Mouse (Mus musculus) 3T3-L1 (cell line): ENCODE measurements around the gene Map2k1.
"Not testable (repeated sequence)": the region's sequence is repeated elsewhere in the genome, so short reads cannot be mapped to it uniquely, and the experiment has no call there.

Experiments used
- DNase-seq: peaks from one replicate; pipeline ENCODE4 v3.0.0-alpha.2; 2015; ENCODE audit warnings: low read depth, low spot score

The Map2k1 gene

DNA sequence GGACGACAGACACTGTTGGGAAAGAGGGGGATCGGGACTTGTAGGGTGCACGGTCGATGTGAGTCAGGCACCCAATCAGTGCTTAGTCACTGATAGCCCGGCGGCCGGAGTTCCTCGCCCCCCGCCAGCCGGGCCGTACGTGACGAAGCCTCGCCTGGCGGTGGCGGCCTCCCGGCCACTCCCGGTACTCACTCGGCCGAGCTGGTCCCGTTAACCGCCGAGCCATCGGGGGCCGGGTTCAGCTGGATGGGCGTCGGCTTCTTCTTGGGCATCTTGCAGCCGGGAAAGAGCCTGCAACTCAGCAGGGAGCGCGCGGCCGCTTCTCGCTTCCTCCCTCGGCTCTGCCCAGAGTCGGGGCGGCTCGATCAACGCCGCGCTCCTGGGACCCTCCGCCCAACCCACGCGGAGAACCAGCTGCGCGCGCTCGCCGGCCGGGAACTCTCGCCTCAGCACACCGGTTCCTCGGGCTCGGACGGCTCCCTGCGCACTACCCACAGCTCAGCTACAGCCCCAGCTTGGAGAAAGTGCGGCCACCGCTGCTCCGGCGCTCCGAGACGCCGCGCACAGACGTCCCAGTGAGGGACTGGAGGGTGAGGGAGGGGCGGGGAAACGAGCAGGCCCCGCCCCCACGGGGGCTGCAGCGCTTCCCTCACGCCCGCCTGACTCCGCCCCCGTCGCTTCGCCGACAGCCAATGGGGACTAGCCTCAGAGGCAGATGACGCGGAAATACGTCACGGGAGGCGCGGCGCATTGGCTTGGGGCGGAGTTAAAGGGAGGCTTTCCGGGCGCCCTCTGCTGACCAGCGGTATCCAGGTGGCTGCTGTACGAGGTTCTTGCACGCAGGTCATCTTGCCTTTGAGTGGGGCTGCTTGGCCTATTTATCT lies at the start of gene Map2k1:
Gene Map2k1 (minus strand): TSS at position 611 of the 884 bp plus-strand sequence.
- peak; percentile 99 for DNase-seq

DNA sequence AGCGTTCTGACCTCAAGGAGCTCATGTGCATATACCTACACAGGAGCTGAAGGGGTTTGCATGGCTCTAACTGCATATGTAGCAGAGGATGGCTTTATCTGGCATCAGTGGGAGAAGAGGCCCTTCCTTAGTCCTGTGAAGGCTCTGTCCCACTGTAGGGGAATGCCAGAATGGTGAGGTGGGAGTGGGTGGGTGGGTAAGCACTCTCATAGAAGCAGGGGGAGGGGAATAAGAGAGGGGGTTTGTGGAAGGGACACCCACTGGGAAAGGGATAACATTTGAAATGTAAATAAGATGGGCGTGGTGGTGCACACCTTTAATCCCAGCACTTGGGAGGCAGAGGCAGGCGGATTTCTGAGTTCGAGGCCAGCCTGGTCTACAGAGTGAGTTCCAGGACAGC lies 49.7 kb upstream of the Map2k1 start:
- DNase-seq: not testable (repeated sequence)

DNA sequence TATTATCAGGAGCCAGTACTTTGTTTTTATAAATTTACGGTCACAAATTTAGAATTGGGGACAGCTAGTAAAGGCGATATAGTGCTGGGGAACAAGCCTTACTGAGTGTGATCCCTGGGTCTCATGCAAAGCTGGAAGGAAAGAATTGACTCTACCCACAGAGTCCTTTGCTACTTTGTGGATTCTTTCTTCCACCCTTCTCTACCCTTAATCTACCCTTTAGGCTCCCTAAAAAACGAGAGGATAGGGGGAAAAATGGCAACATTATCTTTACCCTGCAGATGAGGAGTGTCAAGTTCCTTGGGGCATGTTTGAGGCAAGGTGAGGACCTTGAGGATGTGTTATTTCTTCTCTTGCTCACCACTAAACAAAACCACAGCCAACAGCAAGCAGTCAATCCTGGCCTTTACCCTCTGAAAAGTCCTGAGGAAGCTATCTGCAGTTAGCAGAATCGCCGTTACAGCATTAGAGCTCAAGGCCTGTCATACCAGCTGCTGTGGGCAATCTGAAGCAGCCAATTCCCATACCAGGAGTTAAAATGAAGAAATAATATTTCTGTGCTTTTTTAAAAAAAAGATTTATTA lies 29.1 kb upstream of the Map2k1 start:
- peak; percentile 13 for DNase-seq

DNA sequence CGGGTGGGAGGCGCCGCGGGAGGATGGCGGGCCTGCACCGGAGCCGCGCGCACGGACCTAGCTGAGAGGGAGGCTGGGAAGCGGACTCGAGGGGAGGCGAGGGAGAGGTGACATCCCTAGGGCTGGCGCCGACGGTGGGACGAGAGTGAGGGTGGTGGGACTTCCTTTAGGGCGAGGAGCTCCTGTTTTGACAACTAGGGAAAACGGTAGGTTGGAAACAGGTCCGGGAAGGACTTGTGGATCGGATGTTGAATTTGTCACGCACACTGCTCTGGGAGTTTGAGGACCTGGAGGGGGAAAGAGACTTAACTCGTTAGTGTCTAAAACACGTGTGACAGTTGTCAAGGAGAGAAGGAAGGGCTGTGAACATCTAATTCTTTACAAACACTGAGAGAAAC lies 28.3 kb upstream of the Map2k1 start:
- peak; percentile 46 for DNase-seq

DNA sequence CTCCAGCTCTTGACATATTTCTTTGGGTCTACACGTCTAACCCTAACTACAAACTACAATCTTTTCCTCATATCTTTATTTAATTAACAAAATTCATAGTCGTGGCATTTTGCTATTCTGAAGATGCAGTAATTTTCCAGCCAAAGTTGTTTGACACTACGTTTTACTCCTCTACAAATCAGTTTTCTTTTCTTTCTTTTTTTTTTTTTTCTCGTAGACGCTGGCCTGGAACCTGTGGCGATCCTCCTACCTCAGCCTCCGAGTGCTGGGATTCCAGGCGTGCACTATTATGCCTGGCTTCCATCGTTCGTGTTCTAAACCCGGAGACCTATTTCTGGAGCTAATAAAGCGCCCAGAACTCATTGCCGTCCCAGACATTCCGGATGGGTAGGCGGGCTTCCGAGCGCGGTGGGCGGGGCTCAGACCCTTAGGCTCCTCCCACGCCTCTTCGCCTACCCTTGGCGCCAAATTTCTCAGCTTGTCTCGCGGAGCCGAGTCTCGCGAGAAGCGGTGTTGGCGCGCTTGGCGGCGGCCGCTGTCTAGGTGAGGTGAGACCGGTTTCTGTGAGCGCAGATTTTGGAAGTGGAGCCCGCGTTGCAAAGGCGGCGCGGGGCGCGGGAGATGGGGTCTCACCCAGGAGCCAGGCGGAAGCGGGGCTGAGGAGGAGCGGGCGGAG lies 27.8 kb upstream of the Map2k1 start, which contains the start of gene Tipin:
Gene Tipin (plus strand): TSS at position 477 of the 676 bp plus-strand sequence.
- peak; percentile 93 for DNase-seq

DNA sequence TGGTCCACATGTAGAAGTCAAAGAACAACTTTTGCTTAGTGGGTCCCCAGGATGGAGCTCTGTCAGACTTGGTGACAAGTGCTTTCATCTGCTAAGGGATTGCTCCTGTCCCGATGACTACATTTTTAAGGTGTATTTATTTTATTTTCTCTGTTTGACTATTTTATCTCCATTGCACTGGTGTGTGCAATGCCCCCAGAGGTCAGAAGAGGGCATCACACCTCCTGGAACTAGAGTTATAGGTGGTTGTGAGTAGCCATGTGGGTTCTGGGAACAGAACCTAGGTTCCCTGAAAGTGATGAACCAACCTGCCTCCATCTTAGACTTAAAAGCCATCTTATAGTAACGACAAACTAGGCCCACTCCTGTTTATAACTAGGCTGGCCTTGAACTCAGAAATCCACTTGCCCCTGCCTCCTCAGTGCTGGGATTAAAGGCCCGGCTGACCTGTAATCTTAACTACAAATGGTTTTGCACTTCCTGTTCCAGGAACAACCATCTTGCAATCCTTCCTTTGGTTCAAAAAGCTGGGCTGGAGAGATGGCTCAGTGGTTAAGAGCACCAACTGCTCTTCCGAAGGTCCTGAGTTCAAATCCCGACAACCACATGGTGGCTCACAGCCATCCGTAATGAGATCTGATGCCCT lies 25.4 kb upstream of the Map2k1 start:
- DNase-seq: peak; percentile 16

DNA sequence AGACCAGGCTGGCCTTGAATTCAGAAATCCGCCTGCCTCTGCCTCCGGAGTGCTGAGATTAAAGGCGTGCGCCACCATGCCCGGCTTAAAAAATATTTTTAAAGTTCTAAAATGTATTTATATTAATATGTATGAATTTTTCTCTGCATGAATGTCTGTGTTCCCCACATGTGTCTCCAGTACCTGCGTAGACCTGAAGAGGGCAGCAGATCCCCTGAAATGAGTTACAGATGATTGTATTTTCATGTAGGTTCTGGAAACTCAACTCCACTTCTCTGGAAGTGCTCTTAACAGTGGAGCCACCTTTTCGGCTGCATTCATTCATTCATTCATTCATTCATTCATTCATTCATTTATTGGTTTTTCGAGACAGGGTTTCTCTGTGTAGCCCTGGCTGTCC lies 24.3 kb upstream of the Map2k1 start:
- DNase-seq: peak; percentile 90

DNA sequence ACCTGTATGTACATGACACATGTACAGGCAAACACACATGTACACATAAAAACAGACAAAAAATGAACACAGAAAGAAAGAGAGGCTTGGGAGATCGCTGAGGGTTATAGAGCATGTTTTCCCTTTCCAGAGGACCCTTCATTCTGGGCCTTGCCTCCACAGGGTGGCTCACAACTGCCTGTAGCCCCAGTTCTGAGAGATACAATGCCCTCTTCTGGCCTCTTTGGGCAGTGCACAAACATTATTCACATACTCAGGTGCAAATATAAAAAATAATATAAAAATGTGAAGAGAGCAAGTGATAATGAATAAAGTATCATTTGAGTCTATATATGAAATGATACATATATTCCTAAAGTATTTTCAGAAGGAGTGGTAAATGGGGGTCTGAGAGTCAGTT lies 21.5 kb upstream of the Map2k1 start:
- DNase-seq: peak; percentile 45

DNA sequence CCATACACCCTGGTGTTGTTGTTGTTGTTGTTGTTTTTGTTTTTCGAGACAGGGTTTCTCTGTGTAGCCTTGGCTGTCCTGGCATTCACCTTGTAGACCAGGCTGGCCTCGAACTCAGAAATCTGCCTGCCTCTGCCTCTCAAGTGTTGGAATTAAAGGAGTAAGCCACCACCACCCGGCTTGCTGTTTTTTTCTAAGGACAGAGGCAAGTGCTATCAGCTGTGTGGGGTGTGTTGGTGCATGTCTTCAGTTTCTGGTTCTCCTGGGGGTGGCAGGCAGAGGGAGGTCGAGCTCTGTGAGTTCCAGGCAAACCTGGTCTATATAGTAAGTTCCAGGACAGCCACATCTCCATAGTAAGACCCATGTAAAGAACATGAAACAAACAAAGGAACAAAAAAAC lies 20.9 kb upstream of the Map2k1 start:
- DNase-seq: no peak

DNA sequence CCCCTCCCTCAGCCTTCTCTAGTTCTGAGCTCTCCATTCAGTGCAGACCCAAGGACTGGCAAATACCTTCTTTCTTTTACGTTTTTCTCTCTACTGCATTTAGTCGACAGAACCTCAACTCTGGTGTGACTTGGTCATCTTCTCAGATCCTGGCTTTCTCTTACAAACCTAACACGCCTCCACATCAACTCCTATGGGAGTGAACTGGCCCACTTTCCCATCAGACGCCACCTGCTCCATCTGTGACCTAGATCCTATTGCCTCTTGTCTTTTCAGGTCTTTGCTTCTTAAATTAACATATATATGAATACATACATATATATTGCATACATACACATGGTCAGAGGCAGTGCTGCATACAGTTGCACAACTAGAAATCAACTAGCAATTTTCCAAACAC lies 20.3 kb upstream of the Map2k1 start:
- DNase-seq: no peak

DNA sequence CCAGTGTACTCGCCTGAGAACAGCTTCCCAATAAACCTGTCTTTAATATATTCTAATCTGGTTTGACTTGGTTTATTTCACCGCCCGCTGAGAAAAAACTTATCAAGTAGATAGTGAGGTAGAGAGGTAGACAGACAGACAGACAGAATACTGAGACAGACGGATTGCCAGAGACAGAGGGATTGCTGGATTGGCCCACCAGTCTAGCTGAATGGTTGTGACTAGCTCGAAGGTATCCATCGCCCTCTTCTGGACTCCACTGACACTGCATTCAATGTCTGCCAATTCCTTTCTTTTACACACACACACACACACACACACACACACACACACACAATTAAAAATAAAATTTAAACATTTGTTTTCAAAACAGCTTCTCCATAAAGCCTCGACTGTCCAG lies 19.2 kb upstream of the Map2k1 start:
- DNase-seq: peak; percentile 66

DNA sequence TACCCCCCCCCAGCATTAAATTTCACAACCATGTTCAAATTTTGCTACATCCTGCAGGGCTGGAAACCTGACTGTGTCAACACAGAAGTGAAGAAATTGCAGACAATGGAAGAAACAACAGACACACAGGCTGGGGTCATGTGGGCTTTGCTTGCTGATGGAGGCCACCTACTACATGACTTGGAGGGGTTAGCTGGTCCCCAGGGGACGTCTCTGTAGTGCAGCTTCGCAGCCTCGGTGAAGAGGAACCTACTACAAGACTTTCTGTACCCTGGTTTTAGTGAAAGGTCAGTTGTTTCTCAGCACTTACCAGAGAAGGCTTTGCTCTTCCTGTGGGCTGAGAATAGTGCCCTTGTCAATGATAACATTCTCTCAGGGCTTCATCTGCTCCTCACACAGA lies 17.8 kb upstream of the Map2k1 start:
- no peak for DNase-seq

DNA sequence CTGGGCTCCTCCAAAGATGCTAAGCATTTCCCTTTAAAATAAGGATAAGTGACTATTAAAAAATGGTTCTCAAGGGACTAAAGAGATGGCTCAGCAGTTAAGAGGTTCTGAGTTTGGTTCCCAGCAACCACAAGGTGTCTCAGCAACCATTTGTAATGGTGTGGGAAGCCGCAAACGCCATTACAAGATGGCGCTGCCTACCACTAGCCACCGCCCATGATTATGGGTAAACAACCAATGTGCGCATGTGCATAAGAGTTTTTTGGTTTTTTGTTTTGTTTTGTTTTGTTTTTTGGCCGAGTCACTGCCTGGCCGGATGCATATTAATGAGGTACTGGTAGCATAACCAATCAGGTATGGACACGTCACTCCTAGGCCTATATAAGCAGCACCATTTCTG lies 15.4 kb upstream of the Map2k1 start:
- DNase-seq: not testable (repeated sequence)

DNA sequence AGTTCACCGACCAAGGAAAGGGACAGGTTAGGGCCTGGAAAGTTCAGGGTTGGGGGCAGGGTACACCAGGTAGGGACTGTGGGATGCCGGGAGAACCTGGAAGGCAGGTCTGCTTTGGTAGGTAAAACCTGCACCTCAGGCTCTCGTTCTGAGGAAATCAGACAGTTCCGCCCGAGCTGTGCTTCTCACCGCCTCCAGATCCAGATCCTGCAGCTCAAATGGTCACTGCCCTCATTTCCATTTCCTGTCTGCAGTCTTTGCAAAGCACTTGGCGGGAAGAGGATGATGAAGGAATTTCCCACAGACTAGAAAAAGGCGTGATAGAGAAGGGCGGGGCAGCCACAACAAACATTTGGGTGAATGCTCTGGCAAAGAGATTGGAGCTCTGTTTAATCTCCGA lies 14.8 kb upstream of the Map2k1 start:
- DNase-seq: no peak

DNA sequence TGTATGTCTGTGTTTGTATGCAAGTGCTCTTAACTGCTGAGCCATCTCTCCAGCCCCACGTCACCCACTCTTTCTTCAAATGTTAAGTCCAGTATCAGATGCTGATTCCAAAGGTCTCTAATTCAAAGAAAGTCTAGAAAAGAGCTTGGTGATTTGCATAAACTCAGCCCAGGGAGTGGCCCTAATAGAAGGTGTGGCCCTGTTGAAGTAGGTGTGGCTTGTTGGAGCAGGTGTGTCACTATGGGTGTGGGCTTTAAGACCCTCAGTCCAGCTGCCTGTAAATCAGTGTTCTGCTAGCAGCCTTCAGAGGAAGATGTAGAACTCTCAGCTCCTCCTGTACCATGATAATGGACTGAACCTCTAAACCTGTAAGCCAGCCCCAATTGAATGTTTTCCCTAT lies 13.8 kb upstream of the Map2k1 start:
- DNase-seq: no peak

DNA sequence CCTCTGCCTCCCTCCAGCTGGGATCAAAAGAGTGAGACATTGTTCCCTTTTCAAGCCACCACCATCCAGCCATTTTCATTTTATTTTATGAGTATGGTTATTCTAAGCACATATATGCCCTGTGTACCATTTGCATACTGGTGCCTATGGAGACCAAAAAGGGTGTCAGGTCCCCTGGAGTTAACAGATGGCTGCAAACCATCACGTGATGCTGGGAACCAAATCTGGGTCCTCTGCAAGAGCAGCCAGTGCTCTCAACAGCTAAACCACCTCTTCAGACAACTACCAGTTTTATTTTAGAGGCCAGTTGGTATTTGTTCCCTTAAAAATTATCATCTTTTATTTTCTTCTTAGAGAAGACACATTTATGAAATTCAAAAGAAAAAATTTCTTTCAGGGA lies 11.4 kb upstream of the Map2k1 start:
- DNase-seq: no peak

DNA sequence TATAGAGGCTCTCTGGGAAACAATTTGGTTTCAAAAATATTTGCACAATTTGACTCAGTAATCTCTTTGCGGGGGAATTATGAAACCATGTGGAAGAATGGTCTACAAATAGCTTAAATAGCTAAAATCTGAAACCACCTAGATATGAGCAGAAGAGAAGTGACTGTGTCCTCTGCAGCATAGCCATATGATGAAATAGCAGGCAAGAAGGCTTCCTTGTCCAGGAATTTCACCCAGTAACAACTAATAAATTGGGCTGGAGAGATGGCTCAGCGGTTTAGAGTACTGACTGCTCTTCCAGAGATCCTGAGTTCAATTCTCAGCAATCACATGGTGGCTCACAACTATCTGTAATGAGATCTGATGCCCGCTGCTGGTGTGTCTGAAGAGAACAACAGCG lies 7.6 kb upstream of the Map2k1 start:
- peak; percentile 68 for DNase-seq

DNA sequence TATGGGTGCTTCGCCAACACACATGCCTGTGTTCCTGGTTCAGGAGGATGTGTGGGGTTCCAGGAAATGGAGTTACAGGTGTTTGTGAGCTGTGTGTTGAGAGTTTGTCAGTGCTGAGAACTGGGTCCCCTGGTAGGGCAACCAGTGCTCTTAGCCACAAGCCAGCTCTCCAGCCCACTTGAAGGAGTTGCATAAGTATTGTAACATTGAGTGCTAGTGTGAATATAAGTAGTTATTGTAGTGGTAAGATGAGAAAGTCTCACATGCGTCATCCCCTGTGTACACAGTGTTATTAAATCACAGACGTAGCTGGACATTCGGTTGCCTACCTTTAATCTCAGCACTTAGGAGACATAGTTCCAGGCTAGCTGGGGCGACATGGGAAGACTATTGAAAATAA lies 6.5 kb upstream of the Map2k1 start:
- no peak for DNase-seq

DNA sequence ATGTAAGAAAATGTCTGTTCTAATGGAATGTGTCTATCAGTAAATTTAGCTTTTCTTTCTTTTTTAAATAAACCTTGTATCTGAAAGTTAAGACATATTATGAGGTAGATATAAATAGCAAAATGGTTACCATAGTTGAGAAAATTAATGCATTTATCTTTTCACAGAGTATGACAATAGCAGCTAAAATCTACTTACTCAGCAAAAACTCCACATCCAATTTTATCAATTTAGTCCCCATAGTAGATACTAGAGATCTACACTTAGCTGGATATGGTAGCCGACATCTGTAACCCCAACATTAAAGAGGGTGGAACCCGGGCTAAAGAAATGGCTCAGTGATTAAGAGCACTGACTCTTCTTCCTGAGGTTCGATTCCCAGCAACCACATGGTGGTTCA lies 2.8 kb upstream of the Map2k1 start:
- no peak for DNase-seq

DNA sequence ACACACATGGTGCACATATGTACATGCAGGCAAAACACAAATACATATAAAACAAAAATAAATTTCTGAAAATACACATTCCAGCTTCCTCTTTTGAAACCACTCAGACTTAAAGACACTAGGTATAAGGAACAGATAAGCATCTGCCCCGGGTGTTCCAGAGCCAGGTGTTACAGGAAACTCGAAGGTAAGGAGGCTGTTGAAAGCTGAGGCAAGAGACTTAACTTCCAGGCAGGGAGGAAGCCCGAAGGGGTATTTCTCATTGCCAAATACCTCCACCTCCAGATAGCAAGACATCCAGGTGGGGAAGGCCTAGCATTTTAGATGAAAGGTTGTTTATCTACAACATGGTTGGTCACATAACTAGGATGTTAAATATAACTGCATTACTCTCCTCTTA lies 2.0 kb upstream of the Map2k1 start:
- no peak for DNase-seq

DNA sequence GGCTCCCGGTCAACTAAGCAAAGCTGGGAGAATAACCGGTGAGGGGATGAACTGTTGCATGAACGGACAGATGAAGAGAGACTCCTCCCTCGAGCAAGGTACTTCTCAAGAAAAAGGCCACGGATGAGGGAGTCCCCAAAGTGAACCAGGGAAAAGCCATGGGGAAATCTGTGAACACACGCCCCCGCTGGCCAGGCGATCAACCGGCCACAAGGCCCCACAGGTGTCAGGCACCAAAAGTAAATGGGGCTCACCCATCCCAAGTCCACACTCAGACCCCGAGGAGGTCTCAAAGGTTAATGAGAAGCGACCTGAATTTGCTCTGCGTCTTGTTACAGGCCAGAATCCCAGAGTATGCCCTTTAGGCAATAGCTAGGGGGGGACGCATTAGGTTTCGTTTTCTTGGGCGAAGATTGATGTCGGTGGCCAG lies 825 bp downstream of the Map2k1 start:
- DNase-seq: peak; percentile 48

DNA sequence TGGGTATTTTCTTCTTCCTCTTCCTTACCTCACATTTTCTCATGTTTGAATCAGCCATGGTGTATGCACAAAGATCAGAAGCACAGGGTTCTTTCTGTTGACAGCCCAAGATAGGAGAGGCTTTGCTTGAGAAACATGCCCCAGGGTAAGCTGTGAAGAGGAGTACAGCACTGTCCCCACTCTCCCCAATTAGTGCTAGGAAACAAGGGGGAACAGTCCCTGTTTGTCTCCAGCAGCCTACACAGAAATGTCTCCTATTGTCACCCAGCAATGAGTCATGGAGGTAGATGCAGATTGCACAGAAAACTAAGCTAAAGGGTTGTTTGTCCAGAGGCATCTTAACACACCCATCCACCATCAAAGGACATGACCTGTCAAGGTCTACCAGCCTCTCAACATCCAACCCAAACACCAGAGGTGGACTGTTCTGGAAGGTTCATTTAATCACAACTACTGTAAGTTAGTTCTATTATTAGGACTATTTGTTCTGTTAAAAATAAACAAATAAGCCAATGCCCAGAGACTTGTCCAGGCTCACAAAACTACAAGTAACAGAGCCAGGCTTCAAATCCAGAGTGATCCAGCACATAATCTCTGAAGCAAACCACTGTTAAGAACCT lies 3.2 kb downstream of the Map2k1 start:
- DNase-seq: no peak
